In the genomic region with DNA sequence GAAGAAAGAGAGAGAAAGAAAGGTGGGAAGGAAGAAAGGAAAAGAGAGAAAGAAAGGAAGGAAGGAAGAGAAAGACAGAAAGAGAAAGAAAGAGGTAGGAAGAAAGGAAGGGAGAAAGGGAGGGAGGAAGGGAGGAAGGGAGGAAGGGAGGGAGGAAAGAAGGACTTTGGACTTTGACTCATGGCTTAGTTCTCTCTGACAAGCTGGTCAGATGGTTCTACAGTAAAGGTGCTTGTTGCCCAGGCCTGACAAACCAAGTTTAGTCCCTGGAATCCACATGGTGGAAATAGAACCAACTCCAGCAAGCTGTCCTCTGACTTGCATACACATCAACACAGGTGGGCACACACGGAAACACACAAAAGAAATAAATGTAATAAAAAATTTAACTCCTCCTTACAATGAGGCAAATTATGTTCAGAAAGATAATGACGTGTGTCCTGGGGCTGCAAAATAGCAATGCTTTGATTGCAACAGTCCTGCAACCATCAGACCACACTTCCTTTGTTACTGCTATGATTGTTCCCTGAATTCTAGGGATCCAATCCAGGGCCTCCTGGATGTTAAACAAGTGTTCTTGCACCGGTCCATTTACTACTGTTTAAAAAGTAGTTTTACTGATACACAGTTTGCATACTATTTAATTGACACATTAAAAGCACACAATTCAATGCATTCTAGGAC, we compare ENCODE assay signal across 12 mouse cellular contexts.
"Had no signal": no experiment of that assay in that cellular context is flagged by ENCODE, and none has a peak within 500 bp of the region (broad histone marks: within the 10 kb centered on the region; RNA-seq: fewer than 3 reads in every experiment).

No protein-coding gene starts in this region.

- H3K4me1 ChIP-seq: limb, embryonic 13.5 days; liver, embryonic 13.5 days; midbrain, embryonic 13.5 days had no signal

- DNase-seq: kidney, adult 11 months; kidney, postnatal 25 days; layer of hippocampus, adult 9-11 months; left cerebral cortex, postnatal 4 days; liver, embryonic 13.5 days; lung, adult 2 months; lung, postnatal 10 days; lung, postnatal 4 days; right cerebral cortex, postnatal 25 days; thymus, postnatal 36 days had no signal

- H3K9ac ChIP-seq: limb, embryonic 13.5 days; liver, embryonic 13.5 days; midbrain, embryonic 13.5 days had no signal

- H3K4me3 ChIP-seq: limb, embryonic 13.5 days; liver, embryonic 13.5 days; midbrain, embryonic 13.5 days had no signal

- H3K27me3 ChIP-seq: limb, embryonic 13.5 days; liver, embryonic 13.5 days; midbrain, embryonic 13.5 days had no signal

- ATAC-seq: midbrain, embryonic 13.5 days had no signal

- H3K27ac ChIP-seq: limb, embryonic 13.5 days; liver, embryonic 13.5 days; midbrain, embryonic 13.5 days had no signal

- H3K36me3 ChIP-seq: limb, embryonic 13.5 days; liver, embryonic 13.5 days; midbrain, embryonic 13.5 days had no signal

- H3K4me2 ChIP-seq: limb, embryonic 13.5 days; liver, embryonic 13.5 days; midbrain, embryonic 13.5 days had no signal
